Mouse (Mus musculus) urinary bladder, postnatal 4 days (tissue): ENCODE results near the gene Fut9.

ENCODE experiments used
- DNase-seq, 2 experiments: peaks; one replicate each; pipeline ENCODE4 v3.0.0; 2021 to 2022; ENCODE audit warnings: low spot score in 2 of 2

The Fut9 gene

GRCm38 (mm10) chr4:25647593-25647992 is 152.5 kb downstream of the Fut9 start:
- no peak for DNase-seq

GRCm38 (mm10) chr4:25645580-25645979 is 154.5 kb downstream of the Fut9 start:
- no peak for DNase-seq

- DNase-seq: no peak
Observed at GRCm38 (mm10) chr4:25641993-25642392, 158.1 kb downstream of the Fut9 start.

- DNase-seq: no peak
Observed at GRCm38 (mm10) chr4:25633262-25633661, 166.8 kb downstream of the Fut9 start.

- DNase-seq: no peak
Observed at GRCm38 (mm10) chr4:25628113-25628512, 171.9 kb downstream of the Fut9 start.

- no peak for DNase-seq
Observed at GRCm38 (mm10) chr4:25627467-25627866, 172.6 kb downstream of the Fut9 start.

- DNase-seq: no peak
Observed at GRCm38 (mm10) chr4:25627039-25627438, 173.0 kb downstream of the Fut9 start.

- DNase-seq: no peak
Observed at GRCm38 (mm10) chr4:25623176-25623575, 176.9 kb downstream of the Fut9 start.

- DNase-seq: no peak
Observed at GRCm38 (mm10) chr4:25617301-25617700, 182.7 kb downstream of the Fut9 start.

- DNase-seq: no peak
Observed at GRCm38 (mm10) chr4:25613426-25613825, 186.6 kb downstream of the Fut9 start.

- DNase-seq: no peak
Observed at GRCm38 (mm10) chr4:25610481-25610880, 189.6 kb downstream of the Fut9 start.

- no peak for DNase-seq
Observed at GRCm38 (mm10) chr4:25593218-25593617, 206.8 kb downstream of the Fut9 start.
